Mouse (Mus musculus): ENCODE measurements at regions not wholly inside any gene's neighbourhood (a gene's known extent, or its start where the extent isn't known, plus 50 kb on each side); places are given as distances from the start of the nearest gene placed in this dataset.
"Not testable (repeated sequence)": the region's sequence is repeated elsewhere in the genome, so short reads cannot be mapped to it uniquely, and the experiment has no call there.

- no peak for DNase-seq (ENCODE audit: low spot score in 2 of 2)
These were observed 57.3 kb upstream of the Slc1a3 start for GRCm38 (mm10) chr15:8767624-8768571.

GRCm38 (mm10) chr15:8766208-8766607 is 55.6 kb upstream of the Slc1a3 start:
- not testable (repeated sequence) for DNase-seq (ENCODE audit: low spot score in 2 of 2)

- DNase-seq (ENCODE audit: low spot score in 2 of 2): no peak
These were observed 51.2 kb upstream of the Slc1a3 start for GRCm38 (mm10) chr15:8761741-8762271.

DNA sequence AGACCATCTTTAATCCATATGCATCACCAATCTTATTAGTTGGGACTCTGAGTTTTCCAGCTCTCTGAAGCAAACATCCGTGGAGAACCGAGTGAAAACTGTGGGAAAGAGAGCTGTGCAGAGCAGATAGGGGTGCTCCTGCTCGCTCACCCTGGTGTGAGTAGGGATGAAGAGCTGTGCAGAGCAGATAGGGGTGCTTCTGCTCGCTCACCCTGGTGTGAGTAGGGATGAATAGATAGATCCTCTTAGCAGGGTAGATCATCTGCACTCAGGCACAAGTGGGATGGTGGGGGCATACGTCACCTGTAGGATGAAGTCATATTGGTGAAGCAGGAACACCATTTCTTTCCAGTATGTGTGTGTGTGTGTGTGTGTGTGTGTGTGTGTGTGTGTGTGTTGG is 50.6 kb upstream of the Slc1a3 start:
- no peak for DNase-seq (ENCODE audit: low spot score in 2 of 2)
